Mouse (Mus musculus) left cerebral cortex, adult 2 months (tissue): Measurements from ENCODE around the gene 4931428L18Rik. TPM values are rescaled to one million over a fixed set of nuclear protein-coding genes. Genes with fewer than 3 reads are reported as not detected.
A peak's percentile ranks its signal among the peaks of the same experiment; 100 is the strongest.
"Not testable (repeated sequence)": the region's sequence is repeated elsewhere in the genome, so short reads cannot be mapped to it uniquely, and the experiment has no call there.

Experiments
- DNase-seq, 2 experiments: peaks; one replicate each; pipeline ENCODE4 v3.0.0; 2021 to 2022; ENCODE audit warnings: low spot score in 2 of 2, mixed read lengths in 1 of 2; ENCODE audit errors: extremely low spot score in 1 of 2
- H3K27ac ChIP-seq: fragments of 200-600 bp; 2 replicates; pipeline ENCODE4 v1.8.1; 2022
- H3K4me3 ChIP-seq: fragments of 200-600 bp; 2 replicates; pipeline ENCODE4 v1.8.1; 2022
- CTCF ChIP-seq: fragments of 200-600 bp; IDR thresholded peaks from 2 replicates; pipeline ENCODE4 v1.8.1; 2022; ENCODE audit warnings: antibody characterized with exemption, mild to moderate bottlenecking, moderate library complexity
- intact Hi-C: fragments of 180-260 bp; cut with DNase I; formaldehyde crosslinking; loops from one replicate; pipeline ENCODE4 v1.15.1; 2025
- total RNA-seq, 2 experiments: library from RNA; stranded (reverse); gene quantifications; 2 replicates each; pipeline ENCODE4 v1.2.3; 2021

4931428L18Rik gene
- total RNA-seq, 2 experiments from 2014 or later = not detected

DNA sequence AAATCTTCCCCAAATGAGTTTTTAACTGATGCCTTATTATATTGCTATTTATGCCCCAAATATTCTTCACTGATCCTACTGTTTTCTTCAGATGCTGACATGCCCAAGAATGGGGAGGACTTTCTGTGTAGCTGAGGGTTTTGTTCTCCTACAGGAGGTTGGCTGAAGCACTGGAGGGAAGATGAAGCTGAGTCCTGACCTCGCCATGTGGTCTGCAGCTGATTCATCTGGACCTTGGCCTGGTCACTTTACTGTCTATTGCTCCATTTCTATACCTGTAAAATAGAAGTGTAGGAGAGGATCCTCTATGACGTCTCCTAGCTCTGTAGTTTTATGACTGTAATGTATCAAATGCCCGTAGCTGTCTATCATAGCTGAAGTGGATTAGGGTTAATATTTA lies 179.3 kb downstream of the 4931428L18Rik start:
- DNase-seq = no peak
- TF ChIP-seq CTCF = no peak
- intact Hi-C loops = no loop called here
- no peak overlapping the region for H3K4me3 ChIP-seq
- H3K27ac ChIP-seq = no peak overlapping the region

DNA sequence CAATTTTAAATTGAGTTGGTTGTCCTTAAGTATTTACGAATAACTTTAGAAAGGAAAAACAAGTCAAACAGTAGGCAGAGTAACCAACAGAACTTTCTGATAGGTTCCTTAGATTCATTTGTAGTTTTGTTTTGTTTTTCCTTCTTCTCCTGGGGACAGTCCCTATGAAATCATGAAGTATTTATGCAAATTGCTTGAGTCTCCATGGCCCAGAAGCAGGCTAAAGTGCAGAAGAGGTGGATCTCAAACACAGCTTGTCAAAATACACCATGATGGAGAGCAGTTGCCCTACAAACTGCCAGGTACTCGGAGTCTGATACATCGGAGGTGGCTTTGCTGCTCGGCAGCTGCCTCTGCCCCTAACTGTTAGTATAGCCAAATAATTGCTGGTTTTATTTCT lies 179.7 kb downstream of the 4931428L18Rik start:
- no peak overlapping the region for H3K27ac ChIP-seq
- DNase-seq = no peak
- intact Hi-C loops = no loop called here
- no peak overlapping the region for H3K4me3 ChIP-seq
- TF ChIP-seq CTCF = no peak

DNA sequence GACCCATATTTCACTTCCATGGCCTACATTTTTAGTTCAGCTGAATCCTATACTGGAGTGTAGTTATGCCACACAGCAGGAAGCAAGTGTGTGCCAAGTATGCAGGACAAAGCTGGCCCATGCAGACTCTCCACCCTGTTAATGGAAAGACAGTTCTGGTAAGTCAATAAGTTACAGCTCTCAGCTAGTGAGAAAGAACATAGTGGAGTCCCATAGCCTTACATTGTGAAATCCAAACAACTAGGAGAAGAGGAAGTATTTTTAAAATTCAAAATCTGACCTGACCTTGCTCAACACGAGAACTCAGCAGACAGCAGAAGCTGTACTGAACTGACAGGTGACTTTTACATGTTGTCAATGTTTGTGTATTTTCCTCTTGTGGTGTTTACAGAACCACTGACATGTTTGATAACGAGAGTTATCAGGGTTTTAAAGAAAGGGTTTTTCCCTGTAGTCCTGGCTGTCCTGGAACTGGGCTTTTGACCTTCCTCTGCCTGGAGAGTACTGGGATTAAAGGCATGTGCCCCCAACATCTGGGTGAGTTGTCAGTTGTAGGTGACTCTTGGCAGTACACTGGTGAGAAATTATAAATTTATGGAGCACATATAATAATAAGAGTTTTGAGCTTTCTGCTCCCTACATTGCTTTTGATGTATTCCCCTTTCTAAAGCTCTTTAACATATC lies 188.5 kb downstream of the 4931428L18Rik start:
- no peak for TF ChIP-seq CTCF
- intact Hi-C loops = no loop called here
- H3K4me3 ChIP-seq = no peak overlapping the region
- no peak for DNase-seq
- no peak overlapping the region for H3K27ac ChIP-seq

DNA sequence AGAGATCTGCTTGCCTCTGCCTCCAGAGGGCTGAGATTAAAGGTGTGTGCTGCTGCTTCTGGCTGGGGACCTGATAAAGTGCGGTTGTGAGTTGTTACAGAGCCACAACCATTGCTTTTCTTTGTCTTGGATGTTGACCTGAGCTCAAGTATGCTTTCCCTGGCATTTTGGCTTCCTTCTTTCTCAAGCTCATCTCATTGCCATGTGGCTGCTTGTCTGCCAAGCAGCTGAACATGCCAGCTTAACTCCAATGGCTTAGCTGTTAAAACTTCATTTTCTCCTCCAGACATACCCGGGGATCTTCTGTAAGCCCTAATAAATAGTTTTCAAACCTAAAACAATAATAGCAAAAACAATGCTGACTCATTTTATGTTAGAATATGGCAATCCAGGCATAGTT lies 190.1 kb downstream of the 4931428L18Rik start:
- H3K4me3 ChIP-seq = no peak overlapping the region
- TF ChIP-seq CTCF = no peak

DNA sequence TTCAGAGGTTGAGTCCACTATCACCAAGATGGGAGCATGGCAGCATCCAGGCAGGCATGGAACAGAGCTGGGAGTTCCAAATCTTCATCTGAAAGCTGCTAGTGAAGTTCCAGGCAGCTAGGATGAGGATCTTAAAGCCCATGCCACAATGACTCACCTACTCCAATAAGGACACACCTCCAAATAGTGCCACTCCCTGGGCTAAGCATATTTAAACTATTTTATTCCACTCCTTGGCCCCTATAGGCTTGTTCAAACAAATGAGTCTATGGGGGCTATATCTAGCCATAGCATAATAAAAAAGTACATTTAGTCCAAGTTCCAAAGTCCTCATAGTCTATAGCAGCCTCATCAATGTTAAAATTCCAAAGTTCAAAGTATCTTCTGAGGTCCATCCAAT lies 199.3 kb downstream of the 4931428L18Rik start:
- intact Hi-C loops = no loop called here
- no peak for DNase-seq
- Histone ChIP-seq H3K4me3 (no peak overlapping the region), H3K27ac (no peak overlapping the region)
- no peak for TF ChIP-seq CTCF

More for the DNA sequence above, 190.1 kb downstream of the 4931428L18Rik start:
- no peak for DNase-seq
- H3K27ac ChIP-seq = no peak overlapping the region
- intact Hi-C loops = no loop called here

DNA sequence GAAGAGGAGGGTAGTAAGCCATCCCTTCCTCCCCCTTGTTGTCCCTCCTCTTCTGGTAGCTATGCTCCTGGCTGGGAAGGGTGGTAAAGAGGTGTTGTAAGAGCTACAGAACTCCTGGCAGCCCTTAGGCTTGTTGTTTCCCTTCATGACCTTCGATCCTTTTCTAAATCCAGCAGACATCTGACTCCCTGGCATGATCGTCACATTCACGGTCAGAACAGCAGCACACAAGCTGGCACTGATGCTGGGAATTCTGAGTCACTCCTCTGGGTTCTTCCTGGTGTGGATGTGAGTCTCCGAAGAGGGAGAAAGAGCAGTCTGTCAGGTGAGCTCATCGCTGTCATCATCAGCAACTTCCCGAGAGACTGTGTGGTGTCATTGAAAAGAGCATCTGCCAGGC lies 203.2 kb downstream of the 4931428L18Rik start:
- intact Hi-C loops = no loop called here
- DNase-seq = no peak
- H3K4me3 ChIP-seq = no peak overlapping the region
- no peak overlapping the region for H3K27ac ChIP-seq
- no peak for TF ChIP-seq CTCF

DNA sequence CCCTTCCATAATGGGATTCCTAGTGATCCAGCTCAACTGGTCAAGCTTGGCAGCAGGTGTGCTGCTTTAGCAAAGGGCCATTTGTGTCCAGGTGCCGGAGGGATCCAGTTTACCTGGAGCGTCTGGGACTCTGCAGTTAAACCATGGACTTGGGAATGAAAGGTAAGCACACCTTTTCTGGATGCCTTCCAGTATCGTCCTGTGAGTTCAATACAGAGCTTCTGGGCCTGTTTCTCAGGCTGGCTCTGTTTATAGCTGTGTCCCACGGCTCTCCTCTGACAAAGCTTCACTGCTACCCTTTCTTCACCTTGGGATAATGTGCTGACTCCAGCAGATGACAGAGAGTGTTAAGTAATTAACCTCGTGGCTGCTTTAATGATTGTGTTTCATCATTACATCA lies 205.1 kb downstream of the 4931428L18Rik start:
- Histone ChIP-seq H3K27ac (no peak overlapping the region), H3K4me3 (no peak overlapping the region)
- no peak for TF ChIP-seq CTCF
- DNase-seq = no peak
- intact Hi-C loops = no loop called here

DNA sequence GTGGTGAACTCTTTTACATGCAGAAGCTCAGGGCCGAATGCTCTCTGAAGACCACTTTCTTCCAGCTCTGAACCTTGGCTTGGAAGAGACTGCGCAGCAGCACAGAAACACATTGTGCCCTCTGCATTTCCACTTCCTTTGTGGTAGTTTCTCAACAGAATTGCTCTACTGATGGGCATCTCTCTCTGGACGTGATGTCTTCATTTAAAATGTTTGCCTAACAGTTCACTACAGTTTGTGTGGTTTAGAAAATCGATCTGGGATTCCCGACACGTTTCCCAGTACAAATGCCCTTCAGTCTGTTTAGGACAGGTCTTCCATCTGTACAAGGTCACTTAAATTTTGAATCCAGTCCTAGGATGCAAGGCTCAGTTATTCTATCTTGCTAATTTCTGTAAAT lies 206.4 kb downstream of the 4931428L18Rik start:
- no peak for TF ChIP-seq CTCF
- Histone ChIP-seq H3K27ac (no peak overlapping the region), H3K4me3 (no peak overlapping the region)
- DNase-seq = no peak
- intact Hi-C loops = no loop called here

DNA sequence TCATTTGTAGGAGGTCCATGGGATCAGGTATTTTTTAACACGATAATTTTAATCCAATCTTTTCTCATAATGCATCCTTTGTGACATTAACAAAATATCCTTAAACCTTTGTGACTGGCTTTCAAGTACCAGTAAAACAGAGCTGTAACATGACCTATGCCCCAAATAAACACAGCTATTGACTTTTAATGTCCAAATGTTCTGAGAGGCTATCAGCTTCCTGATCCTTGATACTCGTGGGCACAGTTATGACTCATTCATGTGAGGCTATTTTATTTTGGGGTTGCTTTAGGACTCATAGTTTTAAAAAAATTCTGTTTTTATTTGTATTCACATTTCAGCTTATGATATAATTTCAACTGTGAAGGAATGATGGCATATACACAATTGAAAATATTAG lies 207.2 kb downstream of the 4931428L18Rik start:
- H3K4me3 ChIP-seq = no peak overlapping the region
- DNase-seq = no peak
- H3K27ac ChIP-seq = no peak overlapping the region
- intact Hi-C loops = no loop called here
- no peak for TF ChIP-seq CTCF

DNA sequence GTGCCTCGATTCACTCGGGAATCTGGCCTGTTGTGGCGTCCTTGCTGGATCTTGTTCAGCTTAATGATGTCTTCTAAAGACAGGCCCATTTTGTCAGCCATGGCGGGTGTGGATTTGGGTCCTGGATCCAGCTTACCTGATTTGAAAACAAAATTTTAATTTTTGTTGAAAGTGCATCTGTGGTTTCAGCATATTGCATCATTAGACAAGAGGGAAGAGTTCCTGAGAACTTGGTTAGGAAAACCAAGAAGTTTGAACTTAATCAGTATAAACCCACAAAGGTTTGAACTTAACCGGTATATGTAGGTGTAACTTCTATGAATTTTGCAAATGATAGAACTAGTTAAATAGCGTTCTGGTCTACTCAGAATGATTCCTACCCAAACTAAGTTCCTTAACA lies 244.6 kb downstream of the 4931428L18Rik start, which contains the start of gene AC153137.1:
Gene AC153137.1, minus strand, starts transcription at position 101 of the 400 bp plus-strand sequence.
- intact Hi-C loops, H3K4me3 ChIP-seq, H3K27ac ChIP-seq, DNase-seq: not testable (repeated sequence)

DNA sequence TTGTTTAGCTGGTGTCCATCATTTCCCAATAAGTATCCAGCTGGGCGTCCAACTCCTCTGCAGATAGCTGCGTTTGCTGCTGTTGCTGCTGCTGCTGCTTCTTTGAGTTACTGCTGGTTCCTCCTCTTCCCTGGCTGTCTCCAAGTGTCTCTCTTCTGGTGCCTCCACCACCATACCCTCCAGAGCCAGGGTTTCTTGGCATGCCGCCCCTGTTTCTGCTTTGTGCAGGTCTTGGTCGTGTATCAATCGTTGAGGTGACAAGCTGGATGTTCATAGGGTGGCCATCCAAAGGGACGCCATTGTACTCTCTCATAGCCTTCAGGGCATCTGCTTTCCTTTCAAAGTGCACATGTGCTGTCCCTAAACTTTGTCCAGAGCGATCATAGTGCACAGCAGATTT lies 245.2 kb downstream of the 4931428L18Rik start:
- H3K4me3 ChIP-seq, DNase-seq, intact Hi-C loops, H3K27ac ChIP-seq: not testable (repeated sequence)

DNA sequence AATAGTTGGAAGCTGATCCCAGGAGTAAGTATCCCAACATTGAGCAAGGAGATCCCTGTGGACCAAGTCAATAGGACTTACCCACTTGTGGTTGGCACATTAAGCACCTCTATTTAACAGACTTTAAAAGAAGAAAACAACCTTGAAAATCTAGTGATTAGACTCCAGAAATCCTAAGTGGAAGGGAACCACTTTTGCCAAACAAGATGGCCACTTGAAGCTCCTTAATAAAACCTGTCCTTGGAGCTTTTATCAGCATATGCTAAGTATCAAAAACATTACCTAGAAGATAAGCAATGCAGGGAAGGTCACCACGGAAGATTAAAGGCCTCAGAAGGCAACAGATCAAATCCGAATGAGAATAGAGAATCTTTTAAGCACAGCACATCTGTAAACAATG lies 270.7 kb downstream of the 4931428L18Rik start:
- Histone ChIP-seq H3K4me3 (no peak overlapping the region), H3K27ac (no peak overlapping the region)
- no peak for TF ChIP-seq CTCF
- DNase-seq = no peak
- intact Hi-C loops = no loop called here

DNA sequence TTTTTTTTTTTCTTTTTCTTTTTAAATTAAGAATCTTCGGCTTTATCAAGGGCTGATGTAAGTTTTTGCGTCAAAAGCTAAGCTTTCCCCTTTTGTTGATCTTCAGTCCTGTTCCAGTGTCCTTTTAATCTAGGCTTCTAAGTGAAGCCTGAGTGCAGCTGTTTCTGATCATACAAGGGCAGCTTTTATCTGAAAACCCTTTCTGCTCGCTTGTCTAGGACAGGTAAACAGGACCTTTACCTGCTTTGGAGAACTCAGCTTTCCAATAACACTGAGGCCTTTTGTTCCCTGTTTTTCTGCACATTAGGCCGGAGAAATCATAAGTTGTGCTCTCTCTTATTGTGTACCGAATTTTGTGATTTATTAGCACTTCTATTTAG lies 272.0 kb downstream of the 4931428L18Rik start:
- TF ChIP-seq CTCF = no peak
- Histone ChIP-seq H3K27ac (peak overlapping the region; percentile 96), H3K4me3 (peak overlapping the region; percentile 71)
- DNase-seq = no peak
- intact Hi-C loops = no loop called here
